Mouse (Mus musculus) liver, embryonic 13.5 days (tissue): ENCODE measurements at regions not wholly inside any gene's neighbourhood (a gene's known extent, or its start where the extent isn't known, plus 50 kb on each side); places are given as distances from the start of the nearest gene placed in this dataset.

Experiments
- ATAC-seq: fragments of 200-750 bp; cut with Nextera tagmentation; 2 replicates; pipeline ENCODE4 v1.8.0; 2017; ENCODE audit warnings: low read depth, mild to moderate bottlenecking, moderate number of reproducible peaks, moderate library complexity
- DNase-seq: peaks from one replicate; pipeline ENCODE4 v3.0.0; 2022
- H3K27ac ChIP-seq: fragments of 300-500 bp; sonication (generic); 2 replicates; pipeline ENCODE4 v1.5.1; 2015; ENCODE audit warnings: moderate library complexity, mild to moderate bottlenecking, inconsistent platforms
- H3K27me3 ChIP-seq: fragments of 300-500 bp; sonication (generic); 2 replicates; pipeline ENCODE4 v1.6.1; 2015; ENCODE audit warnings: mild to moderate bottlenecking, inconsistent platforms
- H3K36me3 ChIP-seq: fragments of 300-500 bp; sonication (generic); 2 replicates; pipeline ENCODE4 v1.6.1; 2015; ENCODE audit warnings: mild to moderate bottlenecking, inconsistent platforms
- H3K4me1 ChIP-seq: fragments of 300-500 bp; sonication (generic); replicated peaks from 2 replicates; pipeline ENCODE4 v1.6.1; 2015; ENCODE audit warnings: inconsistent platforms
- H3K4me2 ChIP-seq: fragments of 300-500 bp; sonication (generic); 2 replicates; pipeline ENCODE4 v1.6.1; 2015; ENCODE audit warnings: inconsistent platforms, mild to moderate bottlenecking, moderate library complexity
- H3K4me3 ChIP-seq: fragments of 300-500 bp; sonication (generic); replicated peaks from 2 replicates; pipeline ENCODE4 v1.5.1; 2015; ENCODE audit warnings: mild to moderate bottlenecking, inconsistent platforms
- H3K9ac ChIP-seq: fragments of 300-500 bp; sonication (generic); 2 replicates; pipeline ENCODE4 v1.6.1; 2015; ENCODE audit warnings: mild to moderate bottlenecking, inconsistent platforms
- H3K9me3 ChIP-seq: fragments of 300-500 bp; sonication (generic); replicated peaks from 2 replicates; pipeline ENCODE4 v1.6.1; 2016; ENCODE audit warnings: inconsistent platforms
- WGBS: fragments of 180-500 bp; shearing (Covaris S2); methylation state at CpG from one replicate; pipeline ENCODE4 v1.1.7; 2015; ENCODE audit not compliant: insufficient replicate concordance; 5-methylcytosine and 5-hydroxymethylcytosine counted together

- ATAC-seq (no peak), DNase-seq (no peak)
- H3K27ac ChIP-seq, result no peak overlapping the region
- H3K27me3 ChIP-seq, result no peaks in the 10 kb centered on the region
- no peaks in the 10 kb centered on the region for H3K4me1 ChIP-seq
- H3K9ac ChIP-seq, result no peak overlapping the region
- WGBS, result 78% methylated on average over 8 of the region's 8 CpGs
- no peaks in the 10 kb centered on the region for H3K9me3 ChIP-seq
- no peak overlapping the region for H3K4me2 ChIP-seq
- H3K4me3 ChIP-seq, result no peak overlapping the region
- no peaks in the 10 kb centered on the region for H3K36me3 ChIP-seq
These were observed 198.1 kb upstream of the Dkk2 start for GRCm38 (mm10) chr3:131886984-131887383.

- no peaks in the 10 kb centered on the region for H3K4me1 ChIP-seq
- 52% methylated on average over 4 of the region's 4 CpGs for WGBS
- no peak overlapping the region for H3K9ac ChIP-seq
- DNase-seq (no peak), ATAC-seq (peak; percentile 34; the same call in 1 of the 2 replicates)
- H3K36me3 ChIP-seq, result no peaks in the 10 kb centered on the region
- H3K4me3 ChIP-seq, result no peak overlapping the region
- no peaks in the 10 kb centered on the region for H3K27me3 ChIP-seq
- H3K9me3 ChIP-seq, result no peaks in the 10 kb centered on the region
- no peak overlapping the region for H3K4me2 ChIP-seq
- H3K27ac ChIP-seq, result no peak overlapping the region
These were observed 197.4 kb upstream of the Dkk2 start for GRCm38 (mm10) chr3:131887670-131888069.

- ATAC-seq, result no peak
- 60% methylated on average over 7 of the region's 7 CpGs for WGBS
- no peaks in the 10 kb centered on the region for H3K4me1 ChIP-seq
These were observed 193.2 kb upstream of the Dkk2 start for GRCm38 (mm10) chr3:131891941-131892340.

GRCm38 (mm10) chr3:131893061-131893804, 191.9 kb upstream of the Dkk2 start:
- Histone ChIP-seq H3K4me3 (no peak overlapping the region), H3K9ac (no peak overlapping the region), H3K9me3 (no peaks in the 10 kb centered on the region), H3K4me2 (no peak overlapping the region), H3K4me1 (no peaks in the 10 kb centered on the region), H3K27ac (no peak overlapping the region), H3K27me3 (no peaks in the 10 kb centered on the region), H3K36me3 (no peaks in the 10 kb centered on the region)
- 61% methylated on average over 16 of the region's 16 CpGs for WGBS
- ATAC-seq (no peak), DNase-seq (no peak)

More at GRCm38 (mm10) chr3:131891941-131892340, 193.2 kb upstream of the Dkk2 start:
- Histone ChIP-seq H3K27me3 (no peaks in the 10 kb centered on the region), H3K9me3 (no peaks in the 10 kb centered on the region), H3K27ac (no peak overlapping the region), H3K9ac (no peak overlapping the region), H3K4me2 (no peak overlapping the region), H3K36me3 (no peaks in the 10 kb centered on the region), H3K4me3 (no peak overlapping the region)
- DNase-seq, result no peak

GRCm38 (mm10) chr3:131895057-131895456, 190.0 kb upstream of the Dkk2 start:
- 27% methylated on average over 1 of the region's 1 CpGs for WGBS

GRCm38 (mm10) chr3:131913534-131913933, 171.6 kb upstream of the Dkk2 start:
- Histone ChIP-seq H3K27ac (no peak overlapping the region), H3K4me3 (no peak overlapping the region), H3K36me3 (no peaks in the 10 kb centered on the region), H3K27me3 (no peaks in the 10 kb centered on the region), H3K9ac (no peak overlapping the region), H3K4me2 (no peak overlapping the region), H3K4me1 (no peaks in the 10 kb centered on the region), H3K9me3 (no peaks in the 10 kb centered on the region)
- no peak for ATAC-seq
- no peak for DNase-seq
- 56% methylated on average over 6 of the region's 6 CpGs for WGBS

More at GRCm38 (mm10) chr3:131895057-131895456, 190.0 kb upstream of the Dkk2 start:
- Histone ChIP-seq H3K4me2 (no peak overlapping the region), H3K4me1 (no peaks in the 10 kb centered on the region), H3K9me3 (no peaks in the 10 kb centered on the region), H3K9ac (no peak overlapping the region), H3K4me3 (no peak overlapping the region), H3K27me3 (no peaks in the 10 kb centered on the region), H3K36me3 (no peaks in the 10 kb centered on the region), H3K27ac (no peak overlapping the region)
- ATAC-seq, result no peak
- no peak for DNase-seq

GRCm38 (mm10) chr3:131914372-131914771, 170.7 kb upstream of the Dkk2 start:
- WGBS, result 79% methylated on average over 3 of the region's 3 CpGs
- Histone ChIP-seq H3K9ac (no peak overlapping the region), H3K9me3 (no peaks in the 10 kb centered on the region), H3K36me3 (no peaks in the 10 kb centered on the region), H3K4me3 (no peak overlapping the region), H3K27me3 (no peaks in the 10 kb centered on the region), H3K4me1 (no peaks in the 10 kb centered on the region), H3K27ac (no peak overlapping the region), H3K4me2 (no peak overlapping the region)
- DNase-seq, result no peak
- ATAC-seq, result no peak

GRCm38 (mm10) chr3:131914997-131915396, 170.1 kb upstream of the Dkk2 start:
- DNase-seq (no peak), ATAC-seq (no peak)
- WGBS, result 72% methylated on average over 7 of the region's 7 CpGs

GRCm38 (mm10) chr3:131917734-131918534, 167.2 kb upstream of the Dkk2 start:
- H3K4me1 ChIP-seq, result no peaks in the 10 kb centered on the region
- no peaks in the 10 kb centered on the region for H3K27me3 ChIP-seq
- H3K9ac ChIP-seq, result no peak overlapping the region
- H3K36me3 ChIP-seq, result no peaks in the 10 kb centered on the region
- ATAC-seq, result no peak
- 66% methylated on average over 13 of the region's 13 CpGs for WGBS
- H3K4me3 ChIP-seq, result no peak overlapping the region
- DNase-seq, result no peak
- H3K9me3 ChIP-seq, result no peaks in the 10 kb centered on the region
- H3K27ac ChIP-seq, result no peak overlapping the region
- no peak overlapping the region for H3K4me2 ChIP-seq

More at GRCm38 (mm10) chr3:131914997-131915396, 170.1 kb upstream of the Dkk2 start:
- Histone ChIP-seq H3K36me3 (no peaks in the 10 kb centered on the region), H3K4me1 (no peaks in the 10 kb centered on the region), H3K9me3 (no peaks in the 10 kb centered on the region), H3K27me3 (no peaks in the 10 kb centered on the region), H3K27ac (no peak overlapping the region), H3K4me2 (no peak overlapping the region), H3K9ac (no peak overlapping the region), H3K4me3 (no peak overlapping the region)

GRCm38 (mm10) chr3:131919476-131919875, 165.6 kb upstream of the Dkk2 start:
- no peak overlapping the region for H3K27ac ChIP-seq
- DNase-seq (no peak), ATAC-seq (no peak)
- H3K4me3 ChIP-seq, result no peak overlapping the region
- no peaks in the 10 kb centered on the region for H3K4me1 ChIP-seq
- no peaks in the 10 kb centered on the region for H3K36me3 ChIP-seq
- 68% methylated on average over 12 of the region's 12 CpGs for WGBS
- H3K4me2 ChIP-seq, result no peak overlapping the region
- H3K9me3 ChIP-seq, result no peaks in the 10 kb centered on the region
- no peaks in the 10 kb centered on the region for H3K27me3 ChIP-seq
- no peak overlapping the region for H3K9ac ChIP-seq

GRCm38 (mm10) chr3:131921161-131921560, 163.9 kb upstream of the Dkk2 start:
- H3K9ac ChIP-seq, result no peak overlapping the region
- H3K36me3 ChIP-seq, result no peaks in the 10 kb centered on the region
- ATAC-seq (no peak), DNase-seq (no peak)
- H3K9me3 ChIP-seq, result no peaks in the 10 kb centered on the region
- H3K27ac ChIP-seq, result no peak overlapping the region
- H3K4me3 ChIP-seq, result no peak overlapping the region
- H3K4me1 ChIP-seq, result no peaks in the 10 kb centered on the region
- no peak overlapping the region for H3K4me2 ChIP-seq
- WGBS, result 65% methylated on average over 6 of the region's 6 CpGs
- H3K27me3 ChIP-seq, result no peaks in the 10 kb centered on the region
